Mouse (Mus musculus) right cerebral cortex, postnatal 10 days (tissue): ENCODE data around the gene A030003K21Rik.

Experiments
- DNase-seq, 2 experiments: peaks; one replicate each; pipeline ENCODE4 v3.0.0; 2021; ENCODE audit warnings: low spot score in 2 of 2

The A030003K21Rik gene

DNA sequence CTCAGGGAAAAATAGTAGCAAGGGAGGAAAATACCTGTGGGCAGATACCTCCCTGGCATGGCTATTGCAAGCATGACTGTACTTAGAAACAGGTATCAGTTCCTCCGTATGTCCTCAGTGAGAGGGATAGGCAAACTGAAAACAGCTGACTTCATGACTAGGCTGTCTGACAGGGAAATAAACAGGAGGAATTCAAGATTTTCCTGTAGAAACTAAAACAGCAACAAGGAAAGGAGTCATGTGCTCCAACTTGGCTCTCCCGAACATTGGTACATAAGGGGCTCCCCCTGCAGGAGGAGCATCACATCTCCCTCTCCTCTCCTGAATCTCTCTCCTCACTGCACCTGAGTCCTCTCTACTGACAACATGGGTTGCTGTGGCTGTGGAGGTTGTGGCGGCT lies 30.2 kb downstream of the A030003K21Rik start, which contains the start of gene A030005L19Rik:
TSS of gene A030005L19Rik (plus strand) at position 301 of the 400 bp plus-strand sequence.
- DNase-seq, result no peak

DNA sequence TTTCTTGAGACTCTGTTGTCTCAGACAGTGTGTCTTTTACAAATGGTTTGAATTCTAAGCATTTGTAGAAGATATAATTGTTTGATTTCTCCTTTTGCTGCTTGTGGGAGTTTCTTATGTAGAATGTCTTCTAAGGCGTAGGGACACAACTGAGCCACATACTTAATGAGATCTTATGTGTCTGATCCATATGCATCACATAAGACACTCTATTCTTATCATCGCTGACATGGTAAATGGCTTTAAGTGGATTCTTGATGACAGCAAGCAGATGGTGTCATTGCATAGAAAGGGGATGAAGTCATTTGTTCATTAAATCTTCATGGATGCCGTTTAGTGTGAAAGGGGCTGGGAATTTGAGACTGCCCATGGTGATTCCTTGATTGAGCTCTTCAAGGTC lies 37.3 kb downstream of the A030003K21Rik start:
- DNase-seq, result no peak

DNA sequence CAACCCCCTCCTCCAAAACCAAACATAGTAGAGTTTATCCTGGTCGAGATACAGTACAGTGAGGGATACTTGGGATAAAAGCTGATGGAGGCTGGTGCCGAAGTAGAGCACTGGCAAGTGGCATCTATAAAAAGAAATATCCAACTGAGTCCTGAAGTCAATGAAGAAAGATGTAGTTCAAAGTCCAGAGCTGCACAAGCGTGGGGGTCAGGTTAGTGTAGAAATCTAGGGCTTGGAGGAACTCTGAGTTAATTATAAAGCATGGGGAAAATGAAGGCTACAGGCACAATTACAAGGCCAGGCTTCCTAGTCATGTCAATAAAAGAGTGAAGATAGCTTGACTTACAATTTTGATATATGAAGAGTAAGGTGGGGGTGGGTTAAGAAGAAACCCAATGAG lies 42.0 kb downstream of the A030003K21Rik start:
- DNase-seq, result no peak

DNA sequence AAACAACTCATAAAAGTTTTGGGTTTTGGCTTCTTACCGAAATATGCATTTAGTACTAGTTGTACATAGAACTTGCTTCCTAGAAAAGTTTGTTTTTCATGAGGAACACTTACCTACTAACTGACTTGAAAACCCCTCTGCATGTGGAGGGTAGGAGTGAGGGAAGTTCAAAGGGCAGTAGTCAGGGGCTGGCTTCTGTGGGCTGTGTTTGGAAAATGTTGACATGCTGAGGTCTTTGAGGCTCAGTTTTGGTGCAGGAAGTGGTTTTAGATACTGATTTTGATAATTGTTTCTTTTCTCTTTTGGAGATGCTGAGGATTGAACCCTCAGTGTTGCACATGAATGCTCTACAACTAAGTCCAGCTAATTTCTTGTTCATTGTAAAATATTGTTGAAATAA lies 42.6 kb downstream of the A030003K21Rik start:
- DNase-seq, result no peak

DNA sequence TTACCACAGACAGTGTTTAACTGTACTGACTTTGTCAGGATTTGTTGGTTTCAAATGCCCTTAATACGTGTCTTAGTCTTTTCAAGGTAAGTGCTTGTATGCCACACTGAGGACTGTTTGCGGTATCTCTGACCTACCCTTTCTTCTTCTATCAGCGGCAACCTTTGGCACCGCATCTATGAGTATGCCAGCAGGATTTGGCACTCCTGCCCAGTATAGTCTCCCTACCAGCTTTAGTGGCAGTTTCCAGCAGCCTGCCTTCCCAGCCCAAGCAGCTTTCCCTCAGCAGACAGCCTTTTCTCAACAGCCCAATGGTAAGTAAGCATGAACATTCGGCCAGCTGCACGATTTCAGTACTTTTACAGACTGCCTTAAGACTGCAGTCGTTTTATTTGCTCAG lies 49.9 kb downstream of the A030003K21Rik start:
- DNase-seq, result no peak
